Mouse (Mus musculus) kidney, adult 9 months (tissue): Measurements from ENCODE around the gene Samd4.

Source experiments
- DNase-seq: peaks from one replicate; pipeline ENCODE4 v3.0.0; 2022

Samd4 gene

GRCm38 (mm10) chr14:46882431-46883067, at the start of gene Samd4:
TSS of gene Samd4 (plus strand) at chr14:46882854.
- peak; percentile 88 for DNase-seq

DNA sequence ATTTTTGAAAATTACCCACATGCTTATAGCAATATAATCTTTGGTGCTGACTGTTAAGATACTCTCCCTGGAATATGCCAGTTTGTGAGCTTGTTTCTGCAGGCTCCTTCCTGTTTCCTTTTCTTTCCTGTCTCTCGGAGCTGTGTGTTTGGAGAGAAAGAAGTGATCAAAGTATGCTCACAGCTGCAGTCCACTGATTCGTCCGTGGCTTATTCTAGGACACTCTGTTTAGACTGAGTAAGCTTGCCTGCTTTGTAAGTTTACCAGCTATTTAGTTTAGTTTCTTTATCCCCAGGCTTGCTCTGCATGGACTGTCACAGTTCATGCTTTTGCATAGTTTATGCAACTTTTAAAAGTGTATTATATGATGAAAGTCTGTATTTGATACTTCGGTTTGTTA, 43.3 kb upstream of the Samd4 start:
- DNase-seq: no peak

- DNase-seq: no peak
Observed at GRCm38 (mm10) chr14:46845706-46846105, 36.9 kb upstream of the Samd4 start.

- peak; percentile 22 for DNase-seq
Observed at GRCm38 (mm10) chr14:46848063-46848590, 34.5 kb upstream of the Samd4 start.

- no peak for DNase-seq
Observed at GRCm38 (mm10) chr14:46848736-46849135, 33.9 kb upstream of the Samd4 start.

DNA sequence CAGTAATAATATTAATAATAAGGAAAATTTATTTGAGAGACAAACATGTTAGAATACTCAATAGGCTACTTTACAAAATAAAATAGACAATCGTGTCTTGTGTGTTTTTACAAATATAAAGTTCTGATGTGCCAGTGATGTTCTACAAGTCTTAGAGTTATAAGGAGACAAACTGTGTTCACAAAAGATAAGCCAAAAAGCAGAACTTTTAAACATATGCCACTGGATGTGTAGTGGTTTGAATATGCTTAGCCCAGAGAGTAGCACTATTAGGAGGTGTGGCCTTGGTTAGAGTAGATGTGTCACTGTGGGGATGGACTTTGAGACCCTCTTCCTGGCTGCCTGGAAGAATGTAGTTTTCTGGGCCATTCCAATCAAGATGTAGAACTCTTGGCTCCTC, 32.9 kb upstream of the Samd4 start:
- no peak for DNase-seq

- DNase-seq: no peak
Observed at GRCm38 (mm10) chr14:46853677-46854076, 29.0 kb upstream of the Samd4 start.

DNA sequence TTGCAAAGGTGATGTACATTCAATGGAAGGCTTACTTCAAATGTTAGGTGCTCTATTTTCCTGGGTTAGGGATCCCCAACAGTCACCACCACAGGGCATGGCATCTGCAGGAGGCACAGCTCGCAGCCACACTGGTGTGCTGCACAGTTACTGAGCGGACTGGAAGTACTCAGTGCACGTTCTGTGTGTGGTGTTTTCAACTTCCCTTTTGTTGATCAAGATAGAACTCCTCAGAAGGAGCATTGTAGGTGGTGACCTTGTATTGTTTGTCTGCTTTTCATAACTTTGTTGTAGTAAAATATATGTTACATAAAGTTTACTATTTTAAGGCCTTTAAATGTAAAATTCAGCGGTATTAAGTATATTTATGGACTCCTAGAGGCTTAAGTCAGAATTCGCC, 19.7 kb upstream of the Samd4 start:
- no peak for DNase-seq

DNA sequence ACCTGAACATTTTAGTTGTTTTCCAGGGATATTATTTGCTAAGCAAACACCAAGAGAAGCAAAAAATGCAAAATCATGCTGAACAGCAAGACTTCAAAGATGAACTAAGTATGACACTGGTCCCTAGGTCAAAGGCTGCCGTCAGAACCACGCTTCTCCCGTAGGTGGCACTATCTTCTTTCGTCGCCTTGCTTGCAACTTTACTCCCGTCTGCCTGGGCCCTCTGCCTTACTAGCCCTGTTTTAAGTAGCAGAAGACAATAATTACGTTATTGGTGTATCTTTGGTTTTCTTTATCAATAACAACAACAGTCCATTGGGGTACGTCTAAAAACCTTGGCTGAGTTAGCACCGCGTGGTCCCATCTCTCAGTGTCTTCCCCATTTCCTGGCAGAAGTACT, 1.7 kb upstream of the Samd4 start:
- peak; percentile 78 for DNase-seq

- DNase-seq: peak; percentile 49
Observed at GRCm38 (mm10) chr14:46881581-46882430, 848 bp upstream of the Samd4 start.

DNA sequence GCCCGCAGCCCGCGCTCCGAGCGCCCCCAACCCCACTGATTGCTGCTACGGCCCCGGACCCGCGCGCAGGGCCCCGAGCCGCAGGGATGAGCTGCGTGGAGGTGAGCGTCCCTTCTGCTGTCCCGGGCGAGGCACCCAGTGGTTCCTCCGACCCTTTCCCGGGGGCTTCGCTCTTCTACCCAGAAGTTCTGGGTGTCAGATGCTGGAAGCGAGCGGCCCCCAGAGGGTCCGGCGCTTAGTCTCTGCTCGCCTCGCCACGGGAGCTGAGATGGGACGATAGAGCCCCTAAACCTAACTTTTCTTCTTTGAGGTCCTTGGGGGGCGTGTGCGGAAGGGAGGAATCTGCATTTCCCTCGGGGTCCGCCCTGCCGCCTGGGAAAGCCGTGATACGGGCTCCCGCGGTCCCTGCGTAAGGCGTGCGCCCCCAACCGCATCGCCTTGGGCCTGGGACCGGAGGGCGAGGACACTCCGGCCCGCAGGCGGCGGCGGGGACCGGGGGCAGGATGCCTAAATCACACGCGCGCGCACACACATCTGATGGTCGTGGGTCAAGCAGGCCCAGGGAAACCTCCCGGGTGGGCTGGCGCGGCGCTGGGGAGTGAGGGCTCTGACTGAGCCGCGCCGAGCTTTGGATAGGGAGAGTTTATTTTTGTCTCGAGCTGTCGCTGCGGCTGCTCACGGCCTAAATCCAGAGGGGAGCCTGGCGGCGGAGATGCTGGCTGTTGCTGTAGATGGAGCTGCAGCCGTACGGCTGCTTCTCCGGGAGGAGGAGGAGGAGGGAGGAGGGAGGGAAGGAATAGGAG, 615 bp downstream of the Samd4 start:
- DNase-seq: peak; percentile 28

- DNase-seq: peak; percentile 17
Observed at GRCm38 (mm10) chr14:46883871-46884441, 1.3 kb downstream of the Samd4 start.

- DNase-seq: peak; percentile 45
Observed at GRCm38 (mm10) chr14:46884701-46885428, 2.2 kb downstream of the Samd4 start.

GRCm38 (mm10) chr14:46885429-46885755, 2.7 kb downstream of the Samd4 start:
- peak; percentile 18 for DNase-seq

DNA sequence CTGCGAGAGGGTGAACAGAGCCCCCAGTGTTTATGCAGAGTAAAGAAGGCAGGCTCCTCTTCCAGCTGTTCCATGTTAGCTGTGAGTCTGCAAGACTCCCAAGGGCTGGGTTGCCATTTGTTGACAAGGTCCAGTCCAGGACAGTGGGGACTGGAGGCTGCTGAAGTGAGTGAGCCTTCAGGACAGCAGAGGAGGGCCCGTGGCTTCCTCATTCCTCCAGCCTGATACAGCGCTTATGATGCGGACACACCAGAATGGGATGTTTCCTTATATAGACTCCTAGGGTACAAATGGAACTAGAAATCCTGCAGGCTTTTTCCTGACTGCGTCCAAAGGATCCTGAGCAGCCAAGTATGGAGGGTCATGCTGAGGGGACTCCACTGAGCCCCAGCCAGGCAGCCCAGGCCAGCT, 3.2 kb downstream of the Samd4 start:
- DNase-seq: peak; percentile 27

GRCm38 (mm10) chr14:46889096-46889495, 6.4 kb downstream of the Samd4 start:
- no peak for DNase-seq

DNA sequence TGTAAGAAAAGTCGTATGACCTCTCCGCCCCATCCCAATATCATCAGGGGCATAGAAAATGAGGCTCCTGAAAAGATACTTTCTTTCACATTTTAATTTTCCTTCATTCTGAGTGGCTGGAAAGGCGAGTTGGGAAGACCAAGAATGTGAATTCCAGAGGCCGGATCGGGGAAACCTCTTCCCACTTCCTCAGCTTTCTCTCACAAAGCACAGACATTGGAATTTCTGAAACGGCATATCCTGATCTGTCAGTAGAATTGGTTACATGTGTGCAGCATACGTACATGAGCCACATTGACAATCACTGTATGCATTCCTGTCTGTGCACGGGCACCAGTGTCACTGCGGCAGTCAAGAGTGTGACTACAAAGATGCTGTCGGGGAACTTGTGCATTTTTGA, 11.3 kb downstream of the Samd4 start:
- DNase-seq: no peak

DNA sequence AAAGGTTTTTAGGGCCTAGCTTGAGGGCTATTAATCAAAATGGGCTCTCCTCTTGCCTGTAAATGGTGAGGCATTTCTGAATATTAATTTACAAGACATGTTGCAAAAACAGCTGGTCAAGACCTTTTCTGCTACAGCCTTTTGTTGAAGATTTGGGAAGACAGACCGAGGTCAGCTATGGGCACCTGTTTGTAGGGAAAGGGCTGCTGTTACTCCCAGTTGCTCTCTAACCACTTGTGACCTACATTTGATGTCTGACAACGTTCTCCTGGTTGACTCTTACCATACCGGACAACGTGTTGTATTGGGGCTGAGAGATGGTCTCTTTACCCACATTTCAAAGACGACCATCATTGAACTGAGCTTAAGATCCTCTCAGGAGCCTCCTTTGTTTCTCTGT, 15.3 kb downstream of the Samd4 start:
- DNase-seq: no peak

DNA sequence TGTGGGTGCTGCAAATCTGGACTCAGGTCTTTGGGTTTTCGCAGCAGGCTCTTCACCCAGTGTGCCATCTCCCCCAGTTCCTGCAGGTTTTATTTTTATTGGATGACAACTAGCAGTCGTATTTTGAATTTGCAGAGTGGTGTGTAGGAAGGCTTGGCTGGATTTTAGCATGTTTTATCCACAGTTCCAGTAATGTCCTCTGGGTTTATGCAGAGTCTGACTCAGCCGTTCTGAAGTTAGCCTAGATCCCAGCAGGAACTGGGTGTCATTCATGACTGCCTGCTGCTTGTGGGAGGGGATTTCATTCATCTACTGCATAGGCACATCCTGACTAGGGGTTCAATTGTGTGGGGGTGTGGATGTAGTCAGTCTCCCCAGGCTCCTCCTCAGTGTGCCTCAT, 16.0 kb downstream of the Samd4 start:
- no peak for DNase-seq

GRCm38 (mm10) chr14:46902498-46903087, 19.9 kb downstream of the Samd4 start:
- DNase-seq: no peak

DNA sequence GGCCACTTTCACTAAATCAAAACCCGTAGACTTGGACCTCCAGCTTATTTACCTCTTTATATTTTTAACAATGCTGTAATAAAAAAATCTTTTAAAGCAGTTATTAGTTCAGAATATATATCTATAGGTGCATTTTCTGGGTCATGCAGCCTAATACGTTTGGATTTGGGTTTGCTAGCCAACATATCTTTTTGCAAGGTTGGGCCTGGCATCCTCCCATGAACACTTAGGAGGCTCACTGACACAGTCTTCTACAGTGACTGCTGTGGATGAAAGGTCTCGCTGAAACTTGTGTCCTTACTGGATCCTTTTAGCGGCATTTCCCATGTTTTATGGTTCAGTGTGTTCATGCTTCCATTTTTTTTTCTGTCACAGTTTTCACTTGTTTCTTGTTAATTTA, 21.6 kb downstream of the Samd4 start:
- no peak for DNase-seq

DNA sequence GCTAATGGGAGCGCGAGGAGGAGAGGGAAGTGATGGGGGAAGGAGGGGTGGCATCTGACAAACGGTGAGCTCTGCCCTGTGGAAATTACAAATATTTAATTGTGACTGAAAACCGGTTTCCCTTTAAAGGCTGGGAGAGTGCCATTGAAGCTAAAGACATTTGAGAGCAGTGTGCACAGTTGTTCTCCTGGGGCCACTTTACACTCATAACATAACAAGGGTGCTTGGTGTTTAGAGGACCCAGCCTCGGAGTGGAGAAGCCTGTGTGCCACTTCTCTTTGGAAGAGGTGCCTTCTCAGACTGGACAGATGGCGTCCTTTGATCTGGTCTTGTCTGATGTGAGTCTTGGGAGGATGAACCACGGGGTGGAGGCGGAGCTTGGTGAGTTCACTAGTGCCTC, 26.2 kb downstream of the Samd4 start:
- no peak for DNase-seq
